Mouse (Mus musculus): ENCODE results near the gene Ipo9. TPM values are rescaled to one million over a fixed set of nuclear protein-coding genes. Genes with fewer than 3 reads are reported as not detected.

Gene Ipo9
- total and polyA plus RNA-seq, 3 experiments = 27.4 to 56.2 TPM; not detected in 1

DNA sequence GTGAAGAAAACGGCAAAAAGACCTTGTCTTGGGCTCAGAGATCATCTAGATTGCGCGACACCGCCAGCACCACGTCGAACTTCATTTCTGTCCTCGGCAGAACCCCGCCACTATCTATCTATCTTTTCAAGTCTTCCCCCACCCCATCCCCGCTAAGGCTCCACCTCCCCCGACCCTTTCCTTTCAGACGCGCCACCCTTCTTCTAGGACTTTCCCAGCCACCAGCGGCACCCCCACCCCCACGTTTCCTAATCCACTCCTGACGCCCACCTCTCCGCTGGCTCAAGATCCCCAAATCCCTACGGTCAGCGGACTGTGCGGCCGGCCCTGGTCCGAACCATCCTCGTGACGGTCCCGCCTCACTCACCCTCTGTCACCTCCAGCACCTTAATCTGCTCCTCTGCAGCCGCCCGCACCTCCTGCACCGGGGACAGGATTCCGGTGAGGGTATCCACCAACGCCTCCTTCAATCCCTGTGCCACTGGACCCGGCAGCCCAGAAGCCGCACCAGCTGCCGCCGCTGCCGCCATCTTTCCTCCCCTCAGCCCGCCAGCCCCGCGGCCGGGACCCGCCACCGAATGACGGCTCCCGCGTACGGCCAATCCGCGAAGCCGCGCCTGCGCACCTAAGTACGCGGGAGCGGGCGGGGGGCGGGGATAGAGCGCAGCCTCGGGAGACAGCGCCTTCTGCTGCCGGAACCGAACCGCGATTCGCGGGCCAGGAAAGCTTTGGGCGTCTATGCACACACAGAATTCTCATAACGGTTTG is at the start of gene Ipo9 (continued):
- TF ChIP-seq USF1 (IDR thresholded peaks at IDR 0.05; ENCODE audit: low read depth, low read length) (no peak), CHD1 (IDR thresholded peaks at IDR 0.05; ENCODE audit: low read depth, low read length) (no peak), ZKSCAN1 (IDR thresholded peaks at IDR 0.05; ENCODE audit: low read depth, low read length) (no peak), ELF1 (IDR thresholded peaks at IDR 0.05; ENCODE audit: low read depth, low read length) (peak; percentile 25; the same call in 1 of the 2 replicates), GABPA (IDR thresholded peaks at IDR 0.05; ENCODE audit: low read depth, low read length) (no peak)

DNA sequence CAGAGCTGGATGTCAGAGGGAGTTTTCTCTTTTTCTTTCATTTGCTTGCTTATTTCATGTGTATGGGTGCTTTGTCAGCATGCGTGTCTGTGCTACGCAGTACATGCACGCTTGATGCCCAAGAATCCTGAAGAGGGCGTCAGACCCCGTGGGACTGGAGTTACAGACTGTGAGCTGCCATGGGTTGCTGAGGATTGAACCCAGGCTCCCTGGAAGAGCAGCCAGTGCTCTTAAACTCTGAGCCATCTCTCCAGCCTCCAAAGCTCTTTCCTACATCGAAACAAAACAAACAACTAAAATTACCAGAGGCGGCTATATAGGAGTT is 45.2 kb upstream of the Ipo9 start:
- Histone ChIP-seq H3K9me3 (replicated peaks; ENCODE audit: insufficient read depth, low read length) (no peaks in the 10 kb centered on the region), H3K27ac (ENCODE audit: control insufficient read depth, low read depth, low read length) (no peak overlapping the region), H3K27me3 (ENCODE audit: control insufficient read depth in 1 of 2, insufficient read depth in 2 of 2, low read length in 2 of 2) (no peaks in the 10 kb centered on the region), H3K36me3 (ENCODE audit: control insufficient read depth in 1 of 2, insufficient read depth in 2 of 2, low read length in 2 of 2) (no peaks in the 10 kb centered on the region), H3K9ac (ENCODE audit: control insufficient read depth, low read depth, low read length, poor library complexity, severe bottlenecking) (no peak overlapping the region), H3K4me1 (ENCODE audit: control insufficient read depth in 1 of 2, insufficient read depth in 2 of 2, low read length in 2 of 2) (no peaks in the 10 kb centered on the region), H3K79me2 (ENCODE audit: control insufficient read depth, insufficient read depth, low read length, poor library complexity) (no peaks in the 10 kb centered on the region), H3K4me3 (ENCODE audit: control insufficient read depth in 1 of 2, insufficient read depth in 1 of 2, low read depth in 2 of 2, low read length in 2 of 2) (no peak overlapping the region)
- TF ChIP-seq MAX (IDR thresholded peaks at IDR 0.05; ENCODE audit: low read length) (no peak), MYC (IDR thresholded peaks at IDR 0.05; ENCODE audit: low read depth, low read length) (no peak), JUND (IDR thresholded peaks at IDR 0.05; ENCODE audit: low read depth, low read length) (no peak), USF2 (IDR thresholded peaks at IDR 0.05; ENCODE audit: borderline replicate concordance in 1 of 2, insufficient read depth in 1 of 2, low read depth in 1 of 2, low read length in 2 of 2) (no peak), CHD2 (IDR thresholded peaks at IDR 0.05; ENCODE audit: low read length) (no peak), MEF2A (IDR thresholded peaks at IDR 0.05; ENCODE audit: extremely low read depth, insufficient replicate concordance, low read depth, low read length, poor library complexity, severe bottlenecking) (no peak), EP300 (IDR thresholded peaks at IDR 0.05; ENCODE audit: low read depth in 1 of 2, low read length in 2 of 2) (no peak), CTCF (IDR thresholded peaks at IDR 0.05 in 2 of 3, conservative IDR thresholded peaks at IDR 0.05 in 1 of 3; ENCODE audit: control insufficient read depth in 1 of 3, insufficient read depth in 1 of 3, low read depth in 2 of 3, low read length in 3 of 3, poor library complexity in 1 of 3, severe bottlenecking in 1 of 3) (no peak), HCFC1 (IDR thresholded peaks at IDR 0.05; ENCODE audit: low read depth, low read length) (no peak), ZMIZ1 (IDR thresholded peaks at IDR 0.05; ENCODE audit: low read depth, low read length) (no peak), KAT2A (conservative IDR thresholded peaks at IDR 0.05; ENCODE audit: low read depth, low read length) (no peak)
- no peak for DNase-seq (ENCODE audit: low read depth, low spot score)
